Mouse (Mus musculus) heart, embryonic 13.5 days (tissue): ENCODE measurements at regions not wholly inside any gene's neighbourhood (a gene's known extent, or its start where the extent isn't known, plus 50 kb on each side); places are given as distances from the start of the nearest gene placed in this dataset.

Source experiments
- ATAC-seq: fragments of 200-750 bp; cut with Nextera tagmentation; 2 replicates; pipeline ENCODE4 v1.8.0; 2017; ENCODE audit warnings: moderate TSS enrichment; ENCODE audit not compliant: insufficient number of reproducible peaks, low FRiP score, low TSS enrichment; ENCODE audit errors: extremely low read depth
- H3K27ac ChIP-seq: fragments of 300-500 bp; sonication (generic); replicated peaks from 2 replicates; pipeline ENCODE4 v1.5.1; 2015; ENCODE audit warnings: moderate library complexity, mild to moderate bottlenecking, inconsistent platforms
- H3K27me3 ChIP-seq: fragments of 300-500 bp; sonication (generic); replicated peaks from 2 replicates; pipeline ENCODE4 v1.6.1; 2015; ENCODE audit warnings: mild to moderate bottlenecking, inconsistent platforms
- H3K36me3 ChIP-seq: fragments of 300-500 bp; sonication (generic); 2 replicates; pipeline ENCODE4 v1.6.1; 2015; ENCODE audit warnings: mild to moderate bottlenecking, inconsistent platforms
- H3K4me1 ChIP-seq: fragments of 300-500 bp; sonication (generic); 2 replicates; pipeline ENCODE4 v1.6.1; 2015; ENCODE audit warnings: inconsistent platforms
- H3K4me2 ChIP-seq: fragments of 300-500 bp; sonication (generic); 2 replicates; pipeline ENCODE4 v1.6.1; 2015; ENCODE audit warnings: inconsistent platforms, mild to moderate bottlenecking, moderate library complexity
- H3K4me3 ChIP-seq: fragments of 300-500 bp; sonication (generic); 2 replicates; pipeline ENCODE4 v1.5.1; 2015; ENCODE audit warnings: moderate library complexity, mild to moderate bottlenecking, inconsistent platforms
- H3K9ac ChIP-seq: fragments of 300-500 bp; sonication (generic); 2 replicates; pipeline ENCODE4 v1.6.1; 2015; ENCODE audit warnings: inconsistent platforms, mild to moderate bottlenecking, moderate library complexity
- H3K9me3 ChIP-seq: fragments of 300-500 bp; sonication (generic); 2 replicates; pipeline ENCODE4 v1.6.1; 2016; ENCODE audit warnings: inconsistent platforms
- WGBS: fragments of 180-500 bp; shearing (Covaris S2); methylation state at CpG from one replicate; pipeline ENCODE4 v1.1.7; 2015; ENCODE audit warnings: mixed read lengths; 5-methylcytosine and 5-hydroxymethylcytosine counted together

DNA sequence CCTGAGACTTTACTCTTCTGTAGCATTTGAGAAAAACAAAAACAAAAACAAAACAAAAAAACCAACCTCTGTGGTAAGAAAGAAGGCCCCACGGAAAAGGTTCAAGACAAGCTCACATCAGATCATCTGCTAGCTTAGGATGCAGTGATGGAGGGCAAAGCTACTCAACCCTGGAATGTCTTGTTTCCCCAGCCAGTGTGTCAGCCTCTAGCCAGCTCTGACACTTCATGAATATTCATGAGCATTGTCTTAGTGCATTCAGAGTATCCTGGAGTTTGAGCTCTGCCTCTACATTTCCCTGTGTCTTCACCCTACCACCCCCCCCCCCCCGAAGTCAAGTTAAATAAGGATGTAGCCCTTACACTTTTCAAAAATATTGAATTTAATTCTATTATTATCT lies 66.5 kb upstream of the Sh3bp4 start:
- 63% methylated on average over 2 of the region's 2 CpGs for WGBS
- Histone ChIP-seq H3K9me3 (peaks cover 5% of the 10 kb centered on the region; the same call in 1 of the 2 replicates), H3K4me1 (peaks cover 7% of the 10 kb centered on the region), H3K36me3 (no peaks in the 10 kb centered on the region), H3K4me2 (no peak overlapping the region), H3K27me3 (no peaks in the 10 kb centered on the region), H3K4me3 (no peak overlapping the region), H3K27ac (no peak overlapping the region), H3K9ac (no peak overlapping the region)
- no peak for ATAC-seq

DNA sequence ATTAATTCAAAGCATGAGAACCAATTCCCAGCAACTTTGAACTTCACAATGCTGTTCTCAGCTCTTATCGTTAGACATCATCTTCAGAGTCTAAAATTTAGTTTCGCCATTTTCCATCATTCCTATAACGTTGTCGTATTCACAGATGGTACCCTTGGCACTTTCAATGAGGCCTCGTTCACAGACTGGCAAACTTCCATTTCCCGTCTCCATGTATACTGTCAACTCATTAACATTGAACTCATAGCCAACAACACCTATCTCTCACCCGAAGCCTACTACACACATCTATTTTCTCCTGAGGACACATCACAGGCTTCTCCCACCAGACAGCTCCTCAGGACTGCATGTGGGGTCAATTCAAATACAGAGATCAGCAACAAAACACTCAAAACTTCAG lies 62.7 kb upstream of the Sh3bp4 start:
- Histone ChIP-seq H3K4me2 (no peak overlapping the region), H3K36me3 (no peaks in the 10 kb centered on the region), H3K9me3 (no peaks in the 10 kb centered on the region), H3K27ac (no peak overlapping the region), H3K4me3 (no peak overlapping the region), H3K27me3 (no peaks in the 10 kb centered on the region), H3K9ac (no peak overlapping the region), H3K4me1 (0 out of 2 replicates have a peak, but pooled peaks cover 4% of the 10 kb centered on the region)
- 84% methylated on average over 7 of the region's 7 CpGs for WGBS
- ATAC-seq, result no peak

DNA sequence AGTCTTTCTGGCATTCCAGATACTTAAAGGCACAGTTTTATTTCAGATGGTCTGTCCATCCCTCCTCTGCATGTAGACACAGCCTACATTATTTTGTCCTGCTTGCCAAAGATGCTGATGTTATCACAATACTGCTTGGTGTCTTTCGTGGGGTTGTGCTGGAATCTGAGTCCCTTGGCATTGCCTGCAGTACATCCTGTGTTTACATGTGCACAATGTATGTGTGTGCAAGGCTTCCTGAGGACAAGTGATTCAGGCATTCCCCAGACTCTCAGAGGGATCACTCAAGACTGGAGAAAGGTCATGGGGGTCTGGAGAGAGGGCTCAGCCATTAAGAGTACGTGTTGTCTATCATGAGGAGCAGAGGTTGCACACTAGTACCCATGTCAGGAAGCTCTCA lies 60.0 kb upstream of the Sh3bp4 start:
- H3K4me3 ChIP-seq, result no peak overlapping the region
- no peak for ATAC-seq
- no peak overlapping the region for H3K27ac ChIP-seq
- no peaks in the 10 kb centered on the region for H3K9me3 ChIP-seq
- H3K27me3 ChIP-seq, result no peaks in the 10 kb centered on the region
- 0 out of 2 replicates have a peak, but pooled peaks cover 4% of the 10 kb centered on the region for H3K4me1 ChIP-seq
- no peak overlapping the region for H3K4me2 ChIP-seq
- H3K9ac ChIP-seq, result no peak overlapping the region
- no peaks in the 10 kb centered on the region for H3K36me3 ChIP-seq
- WGBS, result 65% methylated on average over 2 of the region's 2 CpGs

DNA sequence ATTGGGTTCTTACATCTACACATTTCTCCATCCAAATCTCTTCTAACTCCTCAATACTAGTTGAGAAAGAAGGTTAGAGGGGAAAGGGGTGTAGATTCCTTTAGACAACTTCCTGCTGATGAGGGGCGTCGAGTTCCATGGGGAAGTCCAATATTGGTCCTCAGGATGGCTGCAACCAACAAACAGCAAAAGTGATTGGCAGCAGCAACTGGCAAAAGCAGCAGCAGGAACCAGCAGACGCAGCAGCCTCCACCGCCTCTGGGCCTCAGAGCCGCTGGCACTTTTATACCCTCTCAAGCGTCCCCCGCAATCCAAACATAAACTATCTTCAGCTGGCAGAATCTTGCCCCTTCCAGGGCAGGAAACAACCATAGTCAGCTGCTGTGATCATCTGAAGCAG lies 58.8 kb upstream of the Sh3bp4 start:
- H3K4me2 ChIP-seq, result no peak overlapping the region
- WGBS, result 81% methylated on average over 7 of the region's 7 CpGs
- H3K9me3 ChIP-seq, result no peaks in the 10 kb centered on the region
- H3K27me3 ChIP-seq, result no peaks in the 10 kb centered on the region
- no peak overlapping the region for H3K4me3 ChIP-seq
- no peaks in the 10 kb centered on the region for H3K36me3 ChIP-seq
- H3K4me1 ChIP-seq, result 0 out of 2 replicates have a peak, but pooled peaks cover 6% of the 10 kb centered on the region
- H3K27ac ChIP-seq, result no peak overlapping the region
- H3K9ac ChIP-seq, result no peak overlapping the region
- ATAC-seq, result no peak

DNA sequence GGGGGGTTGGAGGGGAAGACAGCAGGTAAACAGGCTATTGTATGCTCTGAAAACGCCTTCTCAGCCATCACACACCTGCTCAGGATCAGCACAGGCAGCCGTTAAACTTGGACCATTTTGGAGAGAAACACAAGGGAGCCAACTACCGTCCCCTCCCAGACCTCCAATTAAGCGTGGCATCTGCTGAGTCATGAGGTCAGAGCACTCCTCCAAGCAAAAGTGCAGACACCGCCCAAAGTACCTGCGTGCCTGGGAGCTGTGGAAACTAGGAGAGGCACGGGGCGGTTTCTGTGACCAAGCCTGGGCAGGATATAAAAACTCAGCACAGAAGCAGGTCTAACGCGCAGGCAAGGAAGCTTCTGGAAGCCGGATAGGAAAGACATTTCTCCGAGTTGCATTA lies 54.8 kb upstream of the Sh3bp4 start:
- ATAC-seq, result no peak
- peak overlapping the region; percentile 38; the same call in 1 of the 2 replicates for H3K4me2 ChIP-seq
- H3K9me3 ChIP-seq, result no peaks in the 10 kb centered on the region
- no peak overlapping the region for H3K4me3 ChIP-seq
- no peak overlapping the region for H3K27ac ChIP-seq
- 41% methylated on average over 12 of the region's 12 CpGs for WGBS
- no peaks in the 10 kb centered on the region for H3K27me3 ChIP-seq
- no peaks in the 10 kb centered on the region for H3K36me3 ChIP-seq
- H3K9ac ChIP-seq, result no peak overlapping the region
- 0 out of 2 replicates have a peak, but pooled peaks cover 6% of the 10 kb centered on the region for H3K4me1 ChIP-seq

DNA sequence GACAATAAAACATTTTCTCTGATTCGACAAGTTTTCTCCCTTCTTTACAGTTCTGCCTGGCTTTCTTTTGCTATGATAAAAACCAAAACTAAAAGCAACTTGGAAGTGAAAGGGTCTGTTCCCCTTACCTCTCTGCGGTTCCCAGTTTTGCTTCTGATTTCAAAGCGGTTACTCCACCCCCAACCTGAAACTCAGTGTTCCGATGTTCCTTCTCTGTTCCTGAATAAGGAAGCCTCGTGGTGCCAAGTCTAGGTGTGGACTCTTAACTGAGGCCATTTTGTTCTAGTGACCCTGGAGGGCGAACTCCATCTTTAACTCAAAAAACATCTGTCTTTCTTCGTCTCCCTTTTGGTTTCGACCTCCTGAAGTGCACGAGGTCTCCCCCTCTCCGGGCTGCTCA lies 54.4 kb upstream of the Sh3bp4 start:
- no peak for ATAC-seq
- Histone ChIP-seq H3K4me3 (no peak overlapping the region), H3K9me3 (no peaks in the 10 kb centered on the region), H3K27ac (no peak overlapping the region), H3K27me3 (no peaks in the 10 kb centered on the region), H3K4me1 (0 out of 2 replicates have a peak, but pooled peaks cover 6% of the 10 kb centered on the region), H3K9ac (no peak overlapping the region), H3K36me3 (no peaks in the 10 kb centered on the region), H3K4me2 (peak overlapping the region; percentile 38; the same call in 1 of the 2 replicates)
- WGBS, result 66% methylated on average over 10 of the region's 10 CpGs

DNA sequence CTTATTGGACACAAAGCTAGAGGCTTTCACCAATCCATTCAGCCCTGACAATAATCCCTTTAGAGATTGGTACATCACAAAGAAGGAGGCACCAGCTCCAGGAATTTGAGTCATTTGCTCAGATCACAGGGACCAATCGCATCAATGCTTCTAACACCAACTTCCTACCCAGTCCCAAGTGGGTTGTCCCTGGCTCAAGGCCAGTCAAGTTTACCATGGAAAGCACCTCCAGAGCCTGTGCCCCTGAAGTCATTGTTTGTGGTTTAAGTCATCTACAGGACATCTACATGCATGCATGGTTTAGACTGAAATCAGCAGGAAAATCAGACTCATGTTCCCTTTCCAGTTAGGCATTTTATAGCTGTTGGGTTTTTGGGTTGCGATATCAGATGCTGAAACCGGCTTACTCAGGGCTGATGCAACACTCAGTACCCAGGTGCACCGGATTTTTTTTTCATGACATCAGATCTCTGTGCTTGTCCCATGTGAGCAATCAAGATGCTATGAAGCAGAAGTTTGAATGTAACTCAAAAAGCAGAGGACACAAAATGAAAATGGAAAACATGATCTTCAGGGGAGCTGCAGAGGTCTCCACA lies 50.3 kb upstream of the Sh3bp4 start:
- ATAC-seq, result no peak

More for the DNA sequence above, 50.3 kb upstream of the Sh3bp4 start:
- H3K27me3 ChIP-seq, result no peaks in the 10 kb centered on the region
- no peaks in the 10 kb centered on the region for H3K9me3 ChIP-seq
- no peak overlapping the region for H3K4me3 ChIP-seq
- H3K36me3 ChIP-seq, result no peaks in the 10 kb centered on the region
- no peak overlapping the region for H3K4me2 ChIP-seq
- 87% methylated on average over 4 of the region's 4 CpGs for WGBS
- no peak overlapping the region for H3K27ac ChIP-seq
- H3K9ac ChIP-seq, result no peak overlapping the region
- H3K4me1 ChIP-seq, result peaks cover 13% of the 10 kb centered on the region
